Mouse (Mus musculus): ENCODE measurements around the gene Me1. TPM values are rescaled to one million over a fixed set of nuclear protein-coding genes. Genes with fewer than 3 reads are reported as not detected.

Me1 gene
- polyA plus RNA-seq, 1 experiment from 2014 or later, result 34.3 TPM

- no peak overlapping the region for H3K27ac ChIP-seq (ENCODE audit: low read depth, low read length)
- ATAC-seq (replicated peaks; ENCODE audit: insufficient number of reproducible peaks, low FRiP score, low TSS enrichment), result no peak
- H3K4me1 ChIP-seq (ENCODE audit: control insufficient read depth, insufficient read depth, low read length), result peaks cover 5% of the 10 kb centered on the region; the same call in 1 of the 2 replicates
- no peaks in the 10 kb centered on the region for H3K36me3 ChIP-seq (ENCODE audit: control insufficient read depth, insufficient read depth, low read length)
- H3K9ac ChIP-seq (ENCODE audit: low read depth, low read length), result no peak overlapping the region
- no peak overlapping the region for H3K4me2 ChIP-seq
- no peaks in the 10 kb centered on the region for H3K9me3 ChIP-seq (replicated peaks; ENCODE audit: control insufficient read depth, low read length)
- no peaks in the 10 kb centered on the region for H3K27me3 ChIP-seq (ENCODE audit: control insufficient read depth, insufficient read depth, low read length)
- H3K4me3 ChIP-seq (ENCODE audit: low read depth, low read length), result no peak overlapping the region
Observed at GRCm38 (mm10) chr9:86734357-86734756, 38.6 kb upstream of the Me1 start.

- 86% methylated on average over 3 of the region's 3 CpGs for WGBS (ENCODE audit: insufficient replicate concordance)
Observed at GRCm38 (mm10) chr9:86729811-86730210, 34.1 kb upstream of the Me1 start.

GRCm38 (mm10) chr9:86729084-86729483, 33.3 kb upstream of the Me1 start:
- H3K9me3 ChIP-seq (replicated peaks; ENCODE audit: control insufficient read depth, low read length), result no peaks in the 10 kb centered on the region
- H3K9ac ChIP-seq (ENCODE audit: low read depth, low read length), result no peak overlapping the region
- no peak overlapping the region for H3K4me2 ChIP-seq
- 47% methylated on average over 1 of the region's 1 CpGs for WGBS (ENCODE audit: insufficient replicate concordance)
- H3K27ac ChIP-seq (ENCODE audit: low read depth, low read length), result no peak overlapping the region
- no peak for ATAC-seq (replicated peaks; ENCODE audit: insufficient number of reproducible peaks, low FRiP score, low TSS enrichment)
- peaks cover 2% of the 10 kb centered on the region; the same call in 1 of the 2 replicates for H3K4me1 ChIP-seq (ENCODE audit: control insufficient read depth, insufficient read depth, low read length)
- no peak overlapping the region for H3K4me3 ChIP-seq (ENCODE audit: low read depth, low read length)
- no peaks in the 10 kb centered on the region for H3K27me3 ChIP-seq (ENCODE audit: control insufficient read depth, insufficient read depth, low read length)
- H3K36me3 ChIP-seq (ENCODE audit: control insufficient read depth, insufficient read depth, low read length), result no peaks in the 10 kb centered on the region

More at GRCm38 (mm10) chr9:86729811-86730210, 34.1 kb upstream of the Me1 start:
- Histone ChIP-seq H3K4me3 (ENCODE audit: low read depth, low read length) (no peak overlapping the region), H3K4me1 (ENCODE audit: control insufficient read depth, insufficient read depth, low read length) (peaks cover 2% of the 10 kb centered on the region; the same call in 1 of the 2 replicates), H3K36me3 (ENCODE audit: control insufficient read depth, insufficient read depth, low read length) (no peaks in the 10 kb centered on the region), H3K27me3 (ENCODE audit: control insufficient read depth, insufficient read depth, low read length) (no peaks in the 10 kb centered on the region), H3K4me2 (no peak overlapping the region), H3K9me3 (replicated peaks; ENCODE audit: control insufficient read depth, low read length) (no peaks in the 10 kb centered on the region), H3K27ac (ENCODE audit: low read depth, low read length) (no peak overlapping the region), H3K9ac (ENCODE audit: low read depth, low read length) (no peak overlapping the region)
- no peak for ATAC-seq (replicated peaks; ENCODE audit: insufficient number of reproducible peaks, low FRiP score, low TSS enrichment)

- Histone ChIP-seq H3K9me3 (replicated peaks; ENCODE audit: control insufficient read depth, low read length) (no peaks in the 10 kb centered on the region), H3K4me2 (no peak overlapping the region), H3K4me3 (ENCODE audit: low read depth, low read length) (no peak overlapping the region), H3K27ac (ENCODE audit: low read depth, low read length) (no peak overlapping the region), H3K27me3 (ENCODE audit: control insufficient read depth, insufficient read depth, low read length) (no peaks in the 10 kb centered on the region), H3K9ac (ENCODE audit: low read depth, low read length) (no peak overlapping the region), H3K4me1 (ENCODE audit: control insufficient read depth, insufficient read depth, low read length) (peaks cover 2% of the 10 kb centered on the region; the same call in 1 of the 2 replicates), H3K36me3 (ENCODE audit: control insufficient read depth, insufficient read depth, low read length) (no peaks in the 10 kb centered on the region)
- no peak for ATAC-seq (replicated peaks; ENCODE audit: insufficient number of reproducible peaks, low FRiP score, low TSS enrichment)
- 65% methylated on average over 10 of the region's 10 CpGs for WGBS (ENCODE audit: insufficient replicate concordance)
Observed at GRCm38 (mm10) chr9:86728214-86728814, 32.6 kb upstream of the Me1 start.

GRCm38 (mm10) chr9:86726381-86726720, 30.6 kb upstream of the Me1 start:
- 82% methylated on average over 5 of the region's 5 CpGs for WGBS (ENCODE audit: insufficient replicate concordance)
- no peak overlapping the region for H3K4me3 ChIP-seq (ENCODE audit: low read depth, low read length)
- ATAC-seq (replicated peaks; ENCODE audit: insufficient number of reproducible peaks, low FRiP score, low TSS enrichment), result no peak

GRCm38 (mm10) chr9:86725604-86726380, 30.0 kb upstream of the Me1 start:
- Histone ChIP-seq H3K4me2 (no peak overlapping the region), H3K9me3 (replicated peaks; ENCODE audit: control insufficient read depth, low read length) (no peaks in the 10 kb centered on the region), H3K27me3 (ENCODE audit: control insufficient read depth, insufficient read depth, low read length) (no peaks in the 10 kb centered on the region), H3K9ac (ENCODE audit: low read depth, low read length) (no peak overlapping the region), H3K4me1 (ENCODE audit: control insufficient read depth, insufficient read depth, low read length) (peaks cover 2% of the 10 kb centered on the region; the same call in 1 of the 2 replicates), H3K36me3 (ENCODE audit: control insufficient read depth, insufficient read depth, low read length) (no peaks in the 10 kb centered on the region), H3K4me3 (ENCODE audit: low read depth, low read length) (no peak overlapping the region), H3K27ac (ENCODE audit: low read depth, low read length) (no peak overlapping the region)
- WGBS (ENCODE audit: insufficient replicate concordance), result 63% methylated on average over 7 of the region's 7 CpGs
- ATAC-seq (replicated peaks; ENCODE audit: insufficient number of reproducible peaks, low FRiP score, low TSS enrichment), result no peak

More at GRCm38 (mm10) chr9:86726381-86726720, 30.6 kb upstream of the Me1 start:
- H3K27ac ChIP-seq (ENCODE audit: low read depth, low read length), result no peak overlapping the region
- H3K9me3 ChIP-seq (replicated peaks; ENCODE audit: control insufficient read depth, low read length), result no peaks in the 10 kb centered on the region
- H3K27me3 ChIP-seq (ENCODE audit: control insufficient read depth, insufficient read depth, low read length), result no peaks in the 10 kb centered on the region
- H3K36me3 ChIP-seq (ENCODE audit: control insufficient read depth, insufficient read depth, low read length), result no peaks in the 10 kb centered on the region
- peaks cover 2% of the 10 kb centered on the region; the same call in 1 of the 2 replicates for H3K4me1 ChIP-seq (ENCODE audit: control insufficient read depth, insufficient read depth, low read length)
- no peak overlapping the region for H3K4me2 ChIP-seq
- no peak overlapping the region for H3K9ac ChIP-seq (ENCODE audit: low read depth, low read length)

- no peak overlapping the region for H3K9ac ChIP-seq (ENCODE audit: low read depth, low read length)
- H3K9me3 ChIP-seq (replicated peaks; ENCODE audit: control insufficient read depth, low read length), result no peaks in the 10 kb centered on the region
- H3K36me3 ChIP-seq (ENCODE audit: control insufficient read depth, insufficient read depth, low read length), result no peaks in the 10 kb centered on the region
- no peak overlapping the region for H3K4me2 ChIP-seq
- no peak for ATAC-seq (replicated peaks; ENCODE audit: insufficient number of reproducible peaks, low FRiP score, low TSS enrichment)
- 72% methylated on average over 4 of the region's 4 CpGs for WGBS (ENCODE audit: insufficient replicate concordance)
- no peak overlapping the region for H3K4me3 ChIP-seq (ENCODE audit: low read depth, low read length)
- peaks cover 2% of the 10 kb centered on the region; the same call in 1 of the 2 replicates for H3K4me1 ChIP-seq (ENCODE audit: control insufficient read depth, insufficient read depth, low read length)
- H3K27ac ChIP-seq (ENCODE audit: low read depth, low read length), result no peak overlapping the region
- no peaks in the 10 kb centered on the region for H3K27me3 ChIP-seq (ENCODE audit: control insufficient read depth, insufficient read depth, low read length)
Observed at GRCm38 (mm10) chr9:86725066-86725465, 29.3 kb upstream of the Me1 start.

GRCm38 (mm10) chr9:86720794-86721193, 25.0 kb upstream of the Me1 start:
- no peak for ATAC-seq (replicated peaks; ENCODE audit: insufficient number of reproducible peaks, low FRiP score, low TSS enrichment)
- H3K27me3 ChIP-seq (ENCODE audit: control insufficient read depth, insufficient read depth, low read length), result no peaks in the 10 kb centered on the region
- WGBS (ENCODE audit: insufficient replicate concordance), result 83% methylated on average over 2 of the region's 2 CpGs
- no peak overlapping the region for H3K9ac ChIP-seq (ENCODE audit: low read depth, low read length)
- H3K4me2 ChIP-seq, result no peak overlapping the region
- no peaks in the 10 kb centered on the region for H3K36me3 ChIP-seq (ENCODE audit: control insufficient read depth, insufficient read depth, low read length)
- H3K27ac ChIP-seq (ENCODE audit: low read depth, low read length), result no peak overlapping the region
- no peaks in the 10 kb centered on the region for H3K9me3 ChIP-seq (replicated peaks; ENCODE audit: control insufficient read depth, low read length)
- H3K4me3 ChIP-seq (ENCODE audit: low read depth, low read length), result no peak overlapping the region
- H3K4me1 ChIP-seq (ENCODE audit: control insufficient read depth, insufficient read depth, low read length), result peaks cover 9% of the 10 kb centered on the region; the same call in 1 of the 2 replicates
